Mouse (Mus musculus) B cell, adult 2 months (primary cell): ENCODE measurements around the gene Aspscr1.

ENCODE experiments used
- DNase-seq, 2 experiments: peaks; one replicate each; pipeline ENCODE4 v3.0.0; 2022

Gene Aspscr1

DNA sequence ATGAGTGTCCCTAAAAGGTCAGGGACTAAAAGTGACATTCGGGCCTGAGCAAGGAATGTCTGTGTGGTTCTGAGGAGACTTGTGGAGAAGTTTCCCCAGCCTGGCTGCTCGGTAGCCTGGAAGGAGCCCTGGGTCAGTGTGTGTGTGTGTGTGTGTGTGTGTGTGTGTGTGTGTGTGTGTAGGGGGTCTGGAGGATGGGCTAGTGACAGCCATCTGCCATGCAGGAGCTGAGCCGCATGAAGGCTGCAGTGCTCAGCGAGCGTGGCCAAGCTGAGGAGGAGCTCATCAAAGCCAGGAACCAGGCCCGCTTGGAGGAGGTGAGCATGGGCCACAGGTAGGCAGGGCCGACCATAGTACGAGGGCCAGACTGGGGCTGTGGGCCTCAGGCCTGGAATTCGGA, 46.5 kb downstream of the Aspscr1 start:
- DNase-seq: no peak

DNA sequence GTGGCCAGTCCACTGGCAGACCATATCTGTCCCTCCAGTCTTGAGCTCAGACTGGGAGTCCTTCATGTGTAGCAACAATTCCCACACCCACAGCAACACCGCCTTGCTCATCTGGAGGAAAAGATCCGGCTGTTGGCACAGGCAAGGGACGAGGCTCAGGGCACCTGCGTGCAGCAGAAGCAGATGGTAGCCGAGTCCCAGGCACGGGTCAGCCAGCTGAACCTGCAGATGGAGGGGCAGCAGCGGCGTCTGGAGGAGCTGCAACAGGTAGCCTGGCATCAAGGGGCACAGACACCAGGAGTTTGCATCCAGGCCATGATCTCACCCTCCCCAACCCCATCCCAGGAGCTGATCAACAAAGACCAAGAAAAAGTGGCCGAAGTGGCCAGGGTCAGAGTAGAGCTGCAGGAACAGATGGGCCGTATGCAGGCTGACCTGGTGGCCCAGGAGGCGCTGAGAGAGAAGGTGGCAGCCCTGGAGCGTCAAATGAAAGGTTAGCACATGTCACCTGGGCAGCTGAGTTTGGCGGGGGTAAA, 47.1 kb downstream of the Aspscr1 start:
- no peak for DNase-seq

GRCm38 (mm10) chr11:120720450-120720849, 47.7 kb downstream of the Aspscr1 start:
- DNase-seq: peak; percentile 95 to 96

- DNase-seq: peak; percentile 58 to 59
These were observed 48.6 kb downstream of the Aspscr1 start, which contains the start of gene Rac3 for GRCm38 (mm10) chr11:120721124-120722066. Gene Rac3, plus strand, starts transcription at chr11:120721470.

- no peak for DNase-seq
These were observed 49.4 kb downstream of the Aspscr1 start for GRCm38 (mm10) chr11:120722067-120722630.

DNA sequence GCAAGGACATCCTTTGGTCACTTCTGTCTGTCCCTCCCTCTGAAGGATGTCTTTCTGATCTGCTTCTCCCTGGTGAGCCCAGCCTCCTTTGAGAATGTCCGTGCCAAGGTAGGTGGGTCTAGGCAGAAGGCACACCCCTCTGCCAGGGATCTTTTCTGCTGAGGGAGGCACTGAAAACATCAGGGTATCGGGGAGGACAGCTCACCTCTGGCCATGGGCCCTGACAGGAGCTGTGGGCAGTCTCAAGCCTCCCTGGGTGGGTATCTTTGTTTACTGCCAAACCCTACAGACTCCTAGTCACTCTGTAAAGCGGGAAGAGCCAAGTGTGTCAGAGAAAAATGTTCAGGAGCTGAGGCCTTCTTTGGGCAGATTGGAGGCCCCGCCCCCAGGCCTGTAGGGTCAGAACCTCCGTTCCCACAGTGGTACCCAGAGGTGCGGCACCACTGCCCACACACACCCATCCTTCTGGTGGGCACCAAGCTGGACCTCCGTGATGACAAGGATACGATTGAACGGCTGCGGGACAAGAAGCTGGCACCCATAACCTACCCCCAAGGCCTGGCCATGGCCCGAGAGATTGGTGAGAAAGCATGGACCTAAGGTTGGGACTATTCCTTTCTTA, 50.1 kb downstream of the Aspscr1 start:
- DNase-seq: no peak

DNA sequence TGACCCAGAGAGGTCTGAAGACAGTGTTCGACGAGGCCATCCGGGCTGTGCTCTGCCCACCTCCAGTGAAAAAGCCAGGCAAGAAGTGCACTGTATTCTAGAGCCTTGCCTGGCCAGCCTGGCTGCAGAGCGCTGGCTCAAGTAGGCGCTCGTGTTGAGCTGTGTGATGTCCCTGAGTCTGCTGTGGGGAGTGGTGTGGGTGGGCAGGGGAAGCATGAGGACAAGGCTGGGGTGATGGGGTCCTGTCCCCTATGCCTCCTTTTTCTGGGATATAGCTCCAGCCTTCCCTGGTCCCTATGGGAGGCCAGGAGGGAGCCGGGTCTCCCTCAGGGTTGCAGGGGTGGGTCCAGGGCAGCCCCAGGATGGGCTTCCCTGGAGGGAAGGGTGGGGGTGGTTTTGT, 50.7 kb downstream of the Aspscr1 start:
- no peak for DNase-seq

DNA sequence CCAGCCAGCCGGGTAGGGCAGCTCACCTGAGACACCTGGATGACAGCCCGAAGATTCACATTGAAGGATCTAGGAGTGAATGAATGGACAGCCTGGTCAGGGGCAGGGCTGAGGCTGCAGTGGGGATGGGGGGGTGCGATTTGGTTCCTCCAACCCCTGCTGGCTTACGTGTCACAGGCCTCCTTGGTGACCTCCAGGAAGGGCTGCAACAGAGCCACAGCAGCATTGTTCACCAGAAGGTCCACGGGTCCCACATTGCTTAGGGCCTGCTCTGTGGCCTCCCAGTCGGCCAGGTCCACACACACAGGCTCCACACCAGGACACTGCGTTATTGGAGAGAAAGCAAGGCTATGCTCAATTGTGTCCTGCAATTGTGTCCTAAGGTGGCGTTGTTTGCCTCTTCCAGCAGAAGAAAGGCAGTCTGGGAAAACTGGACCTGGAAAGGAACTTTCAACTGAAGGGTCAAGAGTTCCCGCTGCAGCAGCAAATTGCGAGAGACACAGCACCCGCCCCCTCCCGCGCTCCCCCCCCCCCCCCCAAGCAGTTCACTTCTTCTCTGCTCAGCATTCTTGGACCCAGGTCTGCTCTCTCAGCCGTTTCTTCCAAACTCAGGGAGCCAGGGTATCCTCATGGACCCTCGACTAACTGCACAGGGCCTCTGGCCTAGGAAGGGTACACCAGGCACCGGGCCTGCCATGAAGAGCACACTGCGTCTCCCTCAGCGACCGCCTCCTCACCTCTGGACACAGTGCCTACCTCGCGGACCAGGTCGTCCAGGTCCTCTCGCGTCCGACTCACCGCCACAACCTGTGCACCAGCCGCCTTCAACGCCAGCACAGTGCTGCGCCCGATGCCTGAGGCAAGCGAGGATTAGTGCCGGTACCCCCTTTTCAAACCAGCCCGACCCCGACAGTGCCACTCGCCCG, 53.7 kb downstream of the Aspscr1 start:
- DNase-seq: no peak

DNA sequence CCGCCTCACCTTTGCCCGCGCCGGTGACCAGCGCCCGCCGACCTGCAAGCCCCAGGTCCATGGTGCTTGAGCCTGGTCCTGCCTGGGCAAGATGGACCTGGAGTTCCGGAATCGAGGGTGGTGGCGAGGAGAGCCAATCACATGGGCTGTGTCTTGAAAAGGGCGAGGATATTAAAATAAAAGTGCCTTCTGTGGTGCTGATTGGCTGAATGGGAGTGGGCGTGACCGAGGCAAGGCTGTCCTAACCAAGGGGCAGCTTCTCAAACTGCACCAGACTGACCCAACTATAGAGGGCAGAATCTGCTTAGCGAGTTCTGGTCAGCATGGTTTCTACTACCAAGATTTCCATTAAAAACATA, 54.4 kb downstream of the Aspscr1 start, which contains the start of gene Dcxr:
Dcxr (minus strand) TSS at position 113 of the 359 bp plus-strand sequence.
- DNase-seq: peak; percentile 74 to 75

DNA sequence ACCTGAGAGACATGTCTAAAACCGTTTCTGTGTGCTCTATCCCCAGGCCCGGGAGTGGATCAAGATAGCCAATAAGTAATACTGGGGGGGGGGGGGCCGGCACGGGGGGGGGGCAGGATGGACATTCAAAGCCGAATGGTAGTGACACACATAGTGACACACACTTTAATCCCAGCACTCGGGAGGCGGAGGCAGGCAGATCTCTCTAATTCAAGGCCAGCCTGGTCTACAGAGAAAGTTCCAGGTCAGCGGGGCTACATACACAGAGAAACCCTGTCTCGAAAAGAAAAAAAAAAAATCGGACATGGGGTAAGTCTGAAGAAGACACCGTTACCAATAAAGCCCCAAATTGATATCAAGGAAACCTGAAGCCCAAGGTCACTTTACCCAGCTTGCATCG, 54.8 kb downstream of the Aspscr1 start:
- no peak for DNase-seq

DNA sequence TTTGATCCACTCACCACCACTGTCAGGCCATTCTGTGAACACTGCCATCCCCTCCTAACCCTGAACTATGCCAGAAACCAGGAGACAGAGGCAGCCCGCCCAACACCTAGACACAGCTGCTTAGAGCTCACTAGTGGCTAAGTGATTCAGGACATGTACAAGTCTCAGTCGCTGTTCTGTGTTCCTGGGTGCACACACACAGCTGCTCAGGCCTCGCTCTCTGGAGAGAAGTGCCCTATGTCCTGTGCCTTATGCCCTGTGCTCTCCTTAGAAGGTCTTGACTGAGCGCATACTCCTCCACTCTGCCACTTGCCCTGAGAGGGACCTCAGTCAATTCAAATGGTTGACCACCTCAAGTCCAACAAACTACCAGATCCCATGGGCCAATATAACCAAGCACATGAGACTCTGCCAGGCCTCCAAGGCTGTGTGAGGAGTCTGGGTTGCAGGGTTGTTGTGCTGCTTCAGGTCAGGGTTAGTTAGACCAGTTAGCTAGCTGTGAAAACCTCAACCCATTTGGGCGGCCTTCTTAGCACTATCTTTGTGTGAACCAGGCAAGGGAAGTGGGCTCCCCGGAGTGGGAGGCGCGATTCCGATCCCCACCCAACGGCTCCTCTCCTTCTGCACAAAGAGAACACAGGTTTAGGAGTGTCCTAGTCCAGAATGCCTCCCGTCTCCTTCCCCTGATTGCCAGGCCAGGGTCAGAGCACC, 55.9 kb downstream of the Aspscr1 start:
- DNase-seq: no peak

DNA sequence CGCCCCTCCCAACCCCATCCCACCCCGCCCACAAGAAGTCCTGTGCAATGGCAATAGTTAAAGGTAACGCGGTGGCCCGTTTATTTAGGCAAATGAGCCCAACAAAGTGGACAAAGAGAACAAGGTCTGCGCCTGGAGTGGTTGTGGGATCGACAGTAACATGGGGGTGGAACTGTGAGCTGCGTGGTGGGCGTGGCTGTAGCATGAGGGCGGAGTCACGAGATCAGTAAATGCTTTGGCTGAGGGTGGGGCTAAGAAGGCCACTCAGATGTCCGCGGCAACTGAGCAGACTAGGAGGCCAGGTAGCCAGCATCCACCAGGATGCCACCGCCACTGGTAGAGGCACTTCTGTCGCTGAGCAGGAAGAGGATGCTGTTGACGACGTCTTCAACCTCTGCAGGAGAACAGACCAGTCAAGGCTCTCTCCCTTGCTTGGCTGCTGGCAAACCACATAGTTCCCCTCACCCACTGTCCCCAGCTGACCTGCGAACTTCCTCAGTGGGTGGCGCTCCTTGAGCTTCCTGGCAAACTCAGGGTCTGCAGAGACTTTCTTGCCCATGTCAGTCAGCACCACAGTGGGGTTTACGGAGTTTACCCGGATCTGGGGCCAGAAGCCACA, 56.8 kb downstream of the Aspscr1 start:
- DNase-seq: peak; percentile 57 to 63

DNA sequence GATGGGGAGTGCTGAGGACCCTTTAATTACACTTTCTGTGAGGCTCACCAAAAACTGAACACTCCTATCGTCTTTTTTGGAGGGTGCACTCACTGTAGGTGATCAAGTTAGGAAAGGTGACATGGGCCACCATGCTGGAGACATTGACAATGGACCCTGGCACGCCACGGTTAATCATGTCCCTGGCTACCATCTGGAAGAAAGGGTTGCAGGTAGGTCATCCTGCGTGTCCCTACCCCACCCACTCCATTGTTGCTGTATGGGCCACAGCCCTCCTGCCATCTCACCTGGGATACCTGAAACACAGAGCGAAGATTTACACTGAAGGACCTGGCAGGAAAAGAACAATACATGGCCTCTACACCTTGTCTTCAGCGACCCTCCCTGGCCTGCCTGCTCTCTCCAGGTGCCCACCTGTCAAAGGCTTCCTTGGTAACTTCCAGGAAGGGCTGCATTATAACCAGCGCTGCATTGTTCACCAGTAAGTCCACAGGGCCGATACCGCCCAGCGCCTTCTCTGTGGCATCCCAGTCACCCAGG, 57.6 kb downstream of the Aspscr1 start:
- no peak for DNase-seq

DNA sequence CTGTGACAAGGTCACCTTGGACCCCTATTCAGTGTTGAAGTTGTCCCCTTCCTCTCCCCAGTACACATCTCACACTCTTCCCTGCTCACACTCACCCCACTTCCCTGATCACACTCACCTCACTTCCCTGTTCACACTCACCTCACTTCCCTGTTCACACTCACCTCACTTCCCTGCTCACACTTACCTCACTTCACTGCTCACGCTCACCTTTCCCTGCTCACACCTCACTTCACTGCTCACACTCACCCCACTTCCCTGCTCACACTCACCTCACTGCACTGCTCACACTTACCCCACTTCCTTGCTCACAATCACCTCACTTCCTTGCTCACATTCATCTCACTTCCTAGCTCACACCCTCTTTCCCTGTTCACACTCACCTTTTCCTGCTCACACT, 58.6 kb downstream of the Aspscr1 start:
- no peak for DNase-seq

DNA sequence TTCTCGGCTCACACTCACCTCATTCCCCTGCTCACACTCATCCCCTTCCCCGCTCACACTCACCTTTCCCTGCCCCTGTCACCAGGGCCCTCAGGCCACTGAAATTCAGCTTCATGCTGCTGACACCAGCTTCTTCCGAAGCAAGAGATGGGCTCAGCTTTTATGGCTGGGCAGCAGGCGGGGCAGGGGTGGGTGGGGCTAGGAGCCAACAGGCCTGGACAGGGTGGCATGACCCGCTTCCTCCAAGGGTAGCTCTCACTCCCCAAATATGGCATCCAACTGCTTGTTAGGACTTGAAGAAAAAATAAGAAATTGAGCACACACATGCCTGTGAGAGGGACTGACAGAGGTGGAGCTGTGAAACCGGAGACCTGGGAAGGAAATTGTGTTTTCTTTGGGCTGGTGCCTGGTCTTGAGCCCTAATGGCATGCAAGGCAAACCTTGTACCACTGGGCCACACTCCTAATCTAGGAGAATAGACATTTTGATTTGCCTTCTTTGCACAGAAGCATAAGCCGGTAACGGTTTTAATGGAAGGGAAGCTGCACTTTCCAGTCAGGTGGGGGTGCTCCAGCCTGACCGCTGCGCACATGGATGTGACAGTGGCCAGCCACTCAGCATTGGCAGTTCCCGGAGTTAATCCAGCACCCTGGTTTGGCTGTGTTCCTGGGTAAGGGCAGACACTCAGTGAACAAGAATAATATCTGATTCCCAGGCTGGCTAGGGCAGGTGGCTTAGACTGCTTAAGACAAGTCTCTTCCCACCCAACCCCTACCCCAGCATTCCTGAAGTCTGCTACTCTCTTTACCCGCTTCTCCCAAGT, 59.3 kb downstream of the Aspscr1 start, which contains the start of gene Cbr2:
Cbr2 (minus strand) TSS at position 257 of the 823 bp plus-strand sequence.
- DNase-seq: no peak

DNA sequence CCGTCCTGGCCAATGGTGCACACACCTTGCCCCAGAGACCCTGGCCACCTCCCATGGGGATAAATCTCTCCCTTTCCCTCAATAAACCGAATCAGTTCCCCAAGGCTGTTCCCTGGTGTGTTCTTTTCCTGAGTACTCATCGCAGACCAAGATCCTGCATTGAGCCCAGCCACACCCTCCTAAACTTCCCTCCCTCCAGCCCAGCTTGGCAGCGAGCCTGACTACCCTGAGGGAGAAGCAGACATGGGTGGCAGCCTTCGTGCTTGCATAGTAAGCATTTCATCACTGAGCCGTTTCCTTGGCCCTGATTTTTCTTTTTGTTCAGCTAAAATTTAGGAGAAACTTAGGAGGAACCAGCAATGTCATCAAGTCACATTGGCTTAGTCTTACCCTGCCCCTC, 60.7 kb downstream of the Aspscr1 start:
- no peak for DNase-seq

- DNase-seq: no peak
These were observed 63.7 kb downstream of the Aspscr1 start for GRCm38 (mm10) chr11:120736424-120736823.

DNA sequence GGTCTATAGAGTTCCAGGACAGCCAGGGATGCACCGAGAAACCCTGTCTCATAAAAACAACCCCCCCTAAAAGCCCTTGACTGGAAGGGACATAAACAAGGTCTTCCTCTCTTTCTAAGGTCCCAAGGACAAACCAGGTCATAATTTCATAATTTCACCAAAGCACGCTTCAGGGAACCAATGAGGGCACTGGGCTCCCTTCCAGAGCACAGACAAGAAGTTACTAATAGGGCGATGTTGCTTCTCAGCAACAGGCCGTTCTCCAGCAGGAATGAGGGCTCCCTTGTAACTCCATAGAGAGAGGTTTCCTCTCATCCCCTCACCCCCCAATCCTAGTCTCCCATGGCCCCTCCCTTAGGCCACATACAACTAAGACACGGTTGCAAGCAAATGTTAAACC, 68.2 kb downstream of the Aspscr1 start:
- DNase-seq: no peak

- DNase-seq: no peak
These were observed 71.4 kb downstream of the Aspscr1 start for GRCm38 (mm10) chr11:120744121-120744701.

DNA sequence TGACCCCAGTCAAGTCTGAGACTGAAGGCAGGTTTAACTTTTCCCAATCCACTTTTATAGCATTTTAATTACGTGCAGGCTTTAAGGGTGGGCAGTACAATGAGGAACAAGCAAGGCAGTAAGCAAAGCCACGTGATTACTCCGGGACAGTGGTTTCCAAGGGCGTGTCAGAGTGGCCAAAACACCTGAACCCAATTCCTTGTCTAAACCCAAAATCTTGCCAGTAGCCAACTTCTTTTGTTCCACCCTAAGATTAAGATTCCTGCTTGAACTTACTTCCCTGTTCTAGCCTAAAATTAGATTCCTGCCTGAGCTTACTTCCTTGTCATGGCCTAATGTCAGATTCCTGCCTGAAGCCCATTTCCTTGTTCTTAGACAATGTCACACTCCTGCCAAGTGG, 75.2 kb downstream of the Aspscr1 start:
- DNase-seq: no peak
